8 mouse cellular contexts compared by ENCODE assay signal in genomic region chr9:108853635-108854240, GRCm38 (mm10). TPM values are rescaled to one million over a fixed set of nuclear protein-coding genes. Genes with fewer than 3 reads are reported as not detected.
DNase-seq lines count a peak whose midpoint lies in the region; ATAC-seq and TF ChIP-seq lines count a peak whose summit lies in the region.

No protein-coding gene starts in this region.

- peak overlapping the region; percentile 88 for H3K27ac ChIP-seq in heart, embryonic 10.5 days
- peak overlapping the region; percentile 63 for H3K27ac ChIP-seq in kidney, embryonic 14.5 days (ENCODE audit: low read depth, low read length)
- H3K27ac ChIP-seq in liver, adult 2 months (replicated peaks; ENCODE audit: insufficient read depth, low read depth, low read length), result peak overlapping the region; percentile 64
- peak overlapping the region; percentile 88 for H3K27ac ChIP-seq in stomach, embryonic 16.5 days (ENCODE audit: low read length)

- TF ChIP-seq POLR2A in liver, adult 2 months (IDR thresholded peaks at IDR 0.05; ENCODE audit: extremely low read depth, insufficient read depth, low read length), result 0 out of 2 replicates have a peak, but pooled peaks have one; percentile 26

- peaks cover 24% of the 10 kb centered on the region for H3K4me1 ChIP-seq in erythroblast, embryonic 14.5 days (ENCODE audit: control insufficient read depth)
- peaks cover 34% of the 10 kb centered on the region for H3K4me1 ChIP-seq in heart, embryonic 10.5 days
- no peaks in the 10 kb centered on the region for H3K4me1 ChIP-seq in kidney, embryonic 14.5 days (ENCODE audit: control insufficient read depth, insufficient read depth, low read length)
- H3K4me1 ChIP-seq in liver, adult 2 months (ENCODE audit: control insufficient read depth, insufficient read depth, low read length), result peaks cover 11% of the 10 kb centered on the region
- H3K4me1 ChIP-seq in stomach, embryonic 16.5 days (ENCODE audit: control insufficient read depth, insufficient read depth, low read length), result peaks cover 19% of the 10 kb centered on the region

- H3K9ac ChIP-seq in kidney, embryonic 14.5 days (ENCODE audit: low read depth, low read length), result peak overlapping the region; percentile 79
- peak overlapping the region; percentile 70 for H3K9ac ChIP-seq in liver, adult 2 months (ENCODE audit: low read depth, low read length)
- peak overlapping the region; percentile 80 for H3K9ac ChIP-seq in stomach, embryonic 16.5 days (ENCODE audit: low read length)

- peak overlapping the region; percentile 76 for H3K4me3 ChIP-seq in erythroblast, embryonic 14.5 days (replicated peaks)
- peak overlapping the region; percentile 83 for H3K4me3 ChIP-seq in heart, embryonic 10.5 days
- peak overlapping the region; percentile 67 for H3K4me3 ChIP-seq in kidney, embryonic 14.5 days (ENCODE audit: low read length)
- H3K4me3 ChIP-seq in liver, adult 2 months (ENCODE audit: insufficient read depth, low read depth, low read length), result peak overlapping the region; percentile 75
- H3K4me3 ChIP-seq in stomach, embryonic 16.5 days (replicated peaks; ENCODE audit: low read length), result peak overlapping the region; percentile 93

- H3K36me3 ChIP-seq in erythroblast, embryonic 14.5 days (ENCODE audit: control insufficient read depth), result peaks cover 7% of the 10 kb centered on the region; the same call in 1 of the 2 replicates
- peaks cover 14% of the 10 kb centered on the region; the same call in 1 of the 2 replicates for H3K36me3 ChIP-seq in heart, embryonic 10.5 days
- peaks cover 10% of the 10 kb centered on the region; the same call in 1 of the 2 replicates for H3K36me3 ChIP-seq in kidney, embryonic 14.5 days (ENCODE audit: control insufficient read depth, insufficient read depth, low read length)
- H3K36me3 ChIP-seq in liver, adult 2 months (ENCODE audit: control insufficient read depth, insufficient read depth, low read length), result no peaks in the 10 kb centered on the region
- no peaks in the 10 kb centered on the region; the same call in 1 of the 2 replicates for H3K36me3 ChIP-seq in stomach, embryonic 16.5 days (ENCODE audit: control insufficient read depth, insufficient read depth, low read length)

- no peaks in the 10 kb centered on the region for H3K79me2 ChIP-seq in liver, adult 2 months (ENCODE audit: control insufficient read depth, insufficient read depth, low read length)

- no peaks in the 10 kb centered on the region; the same call in 1 of the 2 replicates for H3K27me3 ChIP-seq in erythroblast, embryonic 14.5 days (ENCODE audit: control insufficient read depth)
- H3K27me3 ChIP-seq in heart, embryonic 10.5 days (ENCODE audit: insufficient read depth, poor library complexity, severe bottlenecking), result peaks cover 31% of the 10 kb centered on the region; the same call in 1 of the 2 replicates
- H3K27me3 ChIP-seq in kidney, embryonic 14.5 days (ENCODE audit: control insufficient read depth, insufficient read depth, low read length), result no peaks in the 10 kb centered on the region
- no peaks in the 10 kb centered on the region for H3K27me3 ChIP-seq in liver, adult 2 months (ENCODE audit: control insufficient read depth, insufficient read depth, low read length)
- no peaks in the 10 kb centered on the region for H3K27me3 ChIP-seq in stomach, embryonic 16.5 days (ENCODE audit: control insufficient read depth, insufficient read depth, low read length)

- WGBS in heart, embryonic 10.5 days, result 3% methylated on average over 25 of the region's 25 CpGs
- WGBS in kidney, embryonic 14.5 days, result 2% methylated on average over 25 of the region's 25 CpGs
- 3% methylated on average over 25 of the region's 25 CpGs for WGBS in liver, adult 2 months
- WGBS in stomach, embryonic 16.5 days, result 1% methylated on average over 25 of the region's 25 CpGs

- DNase-seq in CD8-positive naive resting alpha-beta T cell, adult 2 months (ENCODE audit: low read depth in 2 of 2, low spot score in 2 of 2), result peak; percentile 81 to 82
- DNase-seq in brain, embryonic 18.5 days (ENCODE audit: low read depth, low spot score), result peak; percentile 87
- peak; percentile 97 for DNase-seq in heart, embryonic 10.5 days (ENCODE audit: low spot score)
- DNase-seq in liver, adult 2 months (ENCODE audit: extremely low read depth, low read depth, low spot score), result peak; percentile 91

- TF ChIP-seq CTCF in liver, adult 2 months (IDR thresholded peaks at IDR 0.05; ENCODE audit: low read depth, low read length), result peak; percentile 78

- peak; percentile 91 for ATAC-seq in kidney, embryonic 14.5 days (ENCODE audit: low FRiP score, low TSS enrichment)
- ATAC-seq in monocyte, adult 5-6 weeks (replicated peaks; ENCODE audit: insufficient number of reproducible peaks, low FRiP score, low TSS enrichment, poor library complexity, severe bottlenecking), result peak; percentile 90
- peak; percentile 94 for ATAC-seq in stomach, embryonic 16.5 days (ENCODE audit: insufficient read depth, low FRiP score)

- no peaks in the 10 kb centered on the region for H3K9me3 ChIP-seq in erythroblast, embryonic 14.5 days (ENCODE audit: control insufficient read depth, low read length)
- H3K9me3 ChIP-seq in heart, embryonic 10.5 days, result no peaks in the 10 kb centered on the region
- no peaks in the 10 kb centered on the region for H3K9me3 ChIP-seq in kidney, embryonic 14.5 days (ENCODE audit: control insufficient read depth, low read length)
- H3K9me3 ChIP-seq in stomach, embryonic 16.5 days (replicated peaks; ENCODE audit: control insufficient read depth, low read length), result no peaks in the 10 kb centered on the region

- peak overlapping the region; percentile 80 for H3K4me2 ChIP-seq in kidney, embryonic 14.5 days (replicated peaks; ENCODE audit: low read depth, low read length)
- peak overlapping the region; percentile 86 for H3K4me2 ChIP-seq in stomach, embryonic 16.5 days (ENCODE audit: low read depth, low read length)

RNA-seq across cellular contexts. Expression of gene Slc26a6, which starts 0.7 kb away (rescaled TPM):
- polyA plus RNA-seq in erythroblast, embryonic 14.5 days (2012), result 0.15 and 0.26 TPM in 2 replicates
- 5.4 and 9.3 TPM in 2 replicates for polyA plus RNA-seq in heart, embryonic 10.5 days (2016; fragmentation: Nextera tagmentation; extraction: Ambion mirVana)
- polyA plus RNA-seq in kidney, embryonic 14.5 days (2014; fragmentation: Nextera tagmentation; extraction: Ambion mirVana), result 8.6 and 14.5 TPM in 2 replicates
- total RNA-seq in liver, adult 2 months (2014; rRNA removed), result 5.5 and 5.6 TPM in 2 replicates
- polyA plus RNA-seq in liver, adult 2 months (2012; rRNA removed), result 5.4 and 6.7 TPM in 2 replicates
- 6.2 to 10.0 TPM (median 8.4 TPM) in 3 replicates for total RNA-seq in monocyte, adult 5-6 weeks (2017)
- polyA plus RNA-seq in stomach, embryonic 16.5 days (2015; fragmentation: Nextera tagmentation; extraction: Ambion mirVana), result 15.5 and 16.1 TPM in 2 replicates

RNA-seq across cellular contexts. Expression of gene Celsr3, which starts 27.6 kb away (rescaled TPM):
- polyA plus RNA-seq in erythroblast, embryonic 14.5 days (2012), result 0.01 TPM in 2 replicates
- polyA plus RNA-seq in heart, embryonic 10.5 days (2016; fragmentation: Nextera tagmentation; extraction: Ambion mirVana), result 0.13 and 0.26 TPM in 2 replicates
- polyA plus RNA-seq in kidney, embryonic 14.5 days (2014; fragmentation: Nextera tagmentation; extraction: Ambion mirVana), result 0.04 and 0.17 TPM in 2 replicates
- under 0.01 TPM in 1 of 2 replicates, not detected in the other for total RNA-seq in liver, adult 2 months (2014; rRNA removed)
- polyA plus RNA-seq in liver, adult 2 months (2012; rRNA removed), result not detected in 2 replicates
- 0.48 to 2.7 TPM (median 0.68 TPM) in 3 replicates for total RNA-seq in monocyte, adult 5-6 weeks (2017)
- 0.74 and 1.0 TPM in 2 replicates for polyA plus RNA-seq in stomach, embryonic 16.5 days (2015; fragmentation: Nextera tagmentation; extraction: Ambion mirVana)

RNA-seq across cellular contexts. Expression of gene Nckipsd, which starts 45.6 kb away (rescaled TPM):
- 0.14 and 1.5 TPM in 2 replicates for polyA plus RNA-seq in erythroblast, embryonic 14.5 days (2012)
- polyA plus RNA-seq in heart, embryonic 10.5 days (2016; fragmentation: Nextera tagmentation; extraction: Ambion mirVana), result 9.2 and 10.8 TPM in 2 replicates
- polyA plus RNA-seq in kidney, embryonic 14.5 days (2014; fragmentation: Nextera tagmentation; extraction: Ambion mirVana), result 9.0 and 21.7 TPM in 2 replicates
- 2.2 and 2.8 TPM in 2 replicates for total RNA-seq in liver, adult 2 months (2014; rRNA removed)
- polyA plus RNA-seq in liver, adult 2 months (2012; rRNA removed), result 5.8 and 7.7 TPM in 2 replicates
- 1.8 to 7.4 TPM (median 4.9 TPM) in 3 replicates for total RNA-seq in monocyte, adult 5-6 weeks (2017)
- polyA plus RNA-seq in stomach, embryonic 16.5 days (2015; fragmentation: Nextera tagmentation; extraction: Ambion mirVana), result 13.7 and 14.2 TPM in 2 replicates

Comparison
In these comparisons a context has a peak if more than half of its experiments do, and no peak if none do; other contexts are left out.
1. Peak in every context shown above with its lines: DNase-seq, ATAC-seq, H3K4me3 ChIP-seq and H3K27ac ChIP-seq.